Mouse (Mus musculus) ES-E14 (cell line): Measurements from ENCODE around the gene Lcp2.

Experiments
- CHD2 ChIP-seq: IDR thresholded peaks from 2 replicates; pipeline ENCODE4 v1.6.1; 2014; ENCODE audit warnings: mild to moderate bottlenecking, low read depth, low read length, inconsistent platforms
- HCFC1 ChIP-seq: IDR thresholded peaks from 2 replicates; pipeline ENCODE4 v1.6.1; 2012; ENCODE audit warnings: low read length, inconsistent platforms, borderline replicate concordance; ENCODE audit not compliant: insufficient read depth
- MAFK ChIP-seq: IDR thresholded peaks from 2 replicates; pipeline ENCODE4 v1.6.1; 2014; ENCODE audit warnings: mild to moderate bottlenecking, low read depth, low read length, inconsistent platforms; ENCODE audit not compliant: insufficient read depth
- ZNF384 ChIP-seq: IDR thresholded peaks from 2 replicates; pipeline ENCODE4 v1.6.1; 2012; ENCODE audit warnings: low read depth, low read length, inconsistent platforms

DNA sequence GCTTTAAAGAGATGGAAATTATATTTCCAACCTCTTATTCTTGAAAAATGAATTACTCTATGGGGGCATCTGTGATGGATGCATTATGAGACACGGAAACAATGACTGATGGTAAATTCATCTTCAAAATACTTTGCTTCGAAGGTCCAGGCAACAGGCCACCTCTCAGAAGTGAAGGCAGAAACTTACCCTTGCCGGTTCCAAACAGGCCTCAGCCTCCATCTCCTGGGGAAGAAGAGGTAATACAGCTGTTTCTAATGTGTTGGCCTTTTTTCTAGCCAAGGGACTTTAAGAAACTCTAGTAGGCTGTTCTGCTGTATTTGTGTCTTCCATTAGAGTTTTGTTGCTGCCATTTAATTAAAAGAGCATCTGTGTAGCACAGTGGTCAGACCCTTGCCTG, 40.3 kb downstream of the Lcp2 start:
- TF ChIP-seq ZNF384: no peak
- no peak for TF ChIP-seq CHD2
- no peak for TF ChIP-seq MAFK
- TF ChIP-seq HCFC1: no peak
